Mouse (Mus musculus) intestine, embryonic 16.5 days (tissue): ENCODE measurements around the gene Fam217b. TPM values are rescaled to one million over a fixed set of nuclear protein-coding genes. Genes with fewer than 3 reads are reported as not detected.

Experiments
- ATAC-seq: fragments of 200-750 bp; cut with Nextera tagmentation; 2 replicates; pipeline ENCODE4 v1.8.0; 2017; ENCODE audit warnings: moderate TSS enrichment, moderate library complexity
- H3K27ac ChIP-seq: fragments of 300-500 bp; sonication (generic); 2 replicates; pipeline ENCODE4 v1.5.1; 2014; ENCODE audit warnings: mild to moderate bottlenecking, low read length
- H3K27me3 ChIP-seq: fragments of 300-500 bp; sonication (generic); replicated peaks from 2 replicates; pipeline ENCODE4 v1.6.1; 2014; ENCODE audit warnings: low read length, control low read depth, mixed read lengths; ENCODE audit not compliant: control insufficient read depth, insufficient read depth
- H3K36me3 ChIP-seq: fragments of 300-500 bp; sonication (generic); 2 replicates; pipeline ENCODE4 v1.6.1; 2014; ENCODE audit warnings: low read length, control low read depth; ENCODE audit not compliant: control insufficient read depth, insufficient read depth
- H3K4me1 ChIP-seq: fragments of 300-500 bp; sonication (generic); 2 replicates; pipeline ENCODE4 v1.6.1; 2014; ENCODE audit warnings: low read length, control low read depth, mixed read lengths; ENCODE audit not compliant: control insufficient read depth, insufficient read depth
- H3K4me2 ChIP-seq: fragments of 300-500 bp; sonication (generic); 2 replicates; pipeline ENCODE4 v1.6.1; 2014; ENCODE audit warnings: low read depth, low read length, control low read depth
- H3K4me3 ChIP-seq: fragments of 300-500 bp; sonication (generic); 2 replicates; pipeline ENCODE4 v1.5.1; 2014; ENCODE audit warnings: mild to moderate bottlenecking, low read length
- H3K9ac ChIP-seq: fragments of 300-500 bp; sonication (generic); 2 replicates; pipeline ENCODE4 v1.6.1; 2014; ENCODE audit warnings: low read depth, low read length
- H3K9me3 ChIP-seq: fragments of 300-500 bp; sonication (generic); 2 replicates; pipeline ENCODE4 v1.6.1; 2016; ENCODE audit warnings: low read length, control low read depth; ENCODE audit not compliant: control insufficient read depth
- WGBS: fragments of 180-500 bp; shearing (Covaris S2); extraction: QIAGEN DNeasy Blood & Tissue Kit; methylation state at CpG from one replicate; pipeline ENCODE4 v1.1.7; 2014; 5-methylcytosine and 5-hydroxymethylcytosine counted together
- polyA plus RNA-seq: library from polyadenylated mRNA; unstranded; fragments of >200 nt; fragmentation: Nextera tagmentation; extraction: Ambion mirVana; gene quantifications from 2 replicates; pipeline ENCODE4 v1.2.1, GENCODE M21; 2015

Gene Fam217b
- polyA plus RNA-seq, 1 experiment from 2014 or later, result 5.4 TPM

GRCm38 (mm10) chr2:178457414-178457813 is 43.1 kb downstream of the Fam217b start:
- Histone ChIP-seq H3K9ac (no peak overlapping the region), H3K27ac (no peak overlapping the region), H3K4me3 (no peak overlapping the region), H3K9me3 (no peaks in the 10 kb centered on the region), H3K27me3 (no peaks in the 10 kb centered on the region), H3K4me2 (no peak overlapping the region), H3K36me3 (no peaks in the 10 kb centered on the region), H3K4me1 (peaks cover 12% of the 10 kb centered on the region)
- 76% methylated on average over 6 of the region's 6 CpGs for WGBS
- ATAC-seq, result no peak

- Histone ChIP-seq H3K27me3 (no peaks in the 10 kb centered on the region), H3K9ac (no peak overlapping the region), H3K36me3 (no peaks in the 10 kb centered on the region), H3K4me1 (peaks cover 12% of the 10 kb centered on the region), H3K4me3 (no peak overlapping the region), H3K27ac (no peak overlapping the region), H3K4me2 (no peak overlapping the region), H3K9me3 (no peaks in the 10 kb centered on the region)
- WGBS, result 42% methylated on average over 5 of the region's 5 CpGs
- ATAC-seq, result peak; percentile 69
These were observed 46.0 kb downstream of the Fam217b start for GRCm38 (mm10) chr2:178460353-178460752.

- Histone ChIP-seq H3K27ac (peak overlapping the region; percentile 54), H3K4me3 (no peak overlapping the region), H3K36me3 (no peaks in the 10 kb centered on the region), H3K27me3 (no peaks in the 10 kb centered on the region), H3K9ac (no peak overlapping the region), H3K9me3 (no peaks in the 10 kb centered on the region), H3K4me1 (peaks cover 6% of the 10 kb centered on the region; the same call in 1 of the 2 replicates), H3K4me2 (peak overlapping the region; percentile 42)
- WGBS, result 48% methylated on average over 17 of the region's 17 CpGs
- ATAC-seq, result peak; percentile 98
These were observed 57.5 kb downstream of the Fam217b start for GRCm38 (mm10) chr2:178471546-178472480.

- WGBS, result 75% methylated on average over 10 of the region's 10 CpGs
These were observed 59.6 kb downstream of the Fam217b start for GRCm38 (mm10) chr2:178473916-178474315.

More at GRCm38 (mm10) chr2:178473916-178474315, 59.6 kb downstream of the Fam217b start:
- Histone ChIP-seq H3K9ac (no peak overlapping the region), H3K27ac (no peak overlapping the region), H3K4me1 (peaks cover 6% of the 10 kb centered on the region; the same call in 1 of the 2 replicates), H3K4me3 (no peak overlapping the region), H3K36me3 (no peaks in the 10 kb centered on the region), H3K9me3 (no peaks in the 10 kb centered on the region), H3K4me2 (no peak overlapping the region), H3K27me3 (no peaks in the 10 kb centered on the region)
- no peak for ATAC-seq

Other genes starting within 250 kb of the Fam217b start
- gene Sycp2, start 6.8 kb upstream of the Fam217b start, polyA plus RNA-seq, result 0.04 and 0.17 TPM in 2 replicates
- gene Ppp1r3d, start 52 bp upstream of the Fam217b start, polyA plus RNA-seq, result 3.9 and 4.3 TPM in 2 replicates
- gene Cdh26, start 16.0 kb downstream of the Fam217b start, polyA plus RNA-seq, result 0.69 and 0.71 TPM in 2 replicates